Comparison of ENCODE assay signal across 16 mouse cellular contexts in the genomic region with DNA sequence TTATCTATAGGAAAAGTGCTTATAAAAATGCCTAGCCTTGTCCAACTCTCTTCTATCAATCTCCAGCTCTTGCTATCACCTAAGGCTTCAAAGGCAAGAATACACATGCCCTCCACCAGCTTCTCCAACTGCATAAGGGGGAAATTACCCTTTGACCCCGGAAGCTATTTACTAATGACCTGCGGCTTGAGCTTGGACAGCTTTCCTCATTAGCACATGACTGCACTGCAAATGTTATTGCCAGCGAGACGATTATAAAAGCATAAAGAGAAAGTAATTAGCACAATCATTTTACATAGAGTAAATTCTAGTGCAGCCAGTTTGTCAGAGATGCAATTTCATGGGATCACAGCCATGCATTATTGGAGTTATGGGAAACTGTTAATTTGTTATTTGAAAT.
"Had no signal": no experiment of that assay in that cellular context is flagged by ENCODE, and none has a peak within 500 bp of the region (broad histone marks: within the 10 kb centered on the region; RNA-seq: fewer than 3 reads in every experiment).

No protein-coding gene starts in this region.

- H3K27me3 ChIP-seq: limb, embryonic 12.5 days; liver, embryonic 13.5 days; lung, embryonic 15.5 days; megakaryocyte, embryonic 14.5 days had no signal

- H3K4me2 ChIP-seq: limb, embryonic 12.5 days; liver, embryonic 13.5 days; lung, embryonic 15.5 days; midbrain, embryonic 11.5 days had no signal

- DNase-seq: kidney, postnatal 10 days; liver; liver, embryonic 13.5 days; liver, postnatal 0 days; lung, postnatal 14 days; right cerebral cortex, adult 18-20 months; thymus, postnatal 4 days had no signal

- H3K4me3 ChIP-seq: limb, embryonic 12.5 days; liver, embryonic 13.5 days; lung, embryonic 15.5 days; megakaryocyte, embryonic 14.5 days had no signal

- H3K9me3 ChIP-seq: limb, embryonic 12.5 days; lung, embryonic 15.5 days; megakaryocyte, embryonic 14.5 days had no signal

- H3K27ac ChIP-seq: limb, embryonic 12.5 days; liver, embryonic 13.5 days; lung, embryonic 15.5 days; macrophage; stomach, postnatal 0 days had no signal

- H3K36me3 ChIP-seq: limb, embryonic 12.5 days; liver, embryonic 13.5 days; lung, embryonic 15.5 days had no signal

- H3K4me1 ChIP-seq: limb, embryonic 12.5 days; liver, embryonic 13.5 days; lung, embryonic 15.5 days; megakaryocyte, embryonic 14.5 days had no signal

- H3K9ac ChIP-seq: limb, embryonic 12.5 days; liver, embryonic 13.5 days; liver, postnatal 0 days; lung, embryonic 15.5 days had no signal

- ATAC-seq: inflammation-experienced regulatory T-cells, adult 6 months; intestine, postnatal 0 days; liver, postnatal 0 days; midbrain, embryonic 16.5 days had no signal
